Mouse (Mus musculus) forebrain, postnatal 0 days (tissue): ENCODE results near the gene Ppara. TPM values are rescaled to one million over a fixed set of nuclear protein-coding genes. Genes with fewer than 3 reads are reported as not detected.
"Not testable (repeated sequence)": the region's sequence is repeated elsewhere in the genome, so short reads cannot be mapped to it uniquely, and the experiment has no call there.

ENCODE experiments used
- ATAC-seq: fragments of 200-750 bp; cut with Nextera tagmentation; 2 replicates; pipeline ENCODE4 v1.8.0; 2017; ENCODE audit warnings: mild to moderate bottlenecking, moderate library complexity
- DNase-seq: peaks from one replicate; pipeline ENCODE4 v3.0.0-alpha.2; 2015
- H3K27ac ChIP-seq: fragments of 300-500 bp; sonication (generic); 2 replicates; pipeline ENCODE4 v1.5.1; 2014; ENCODE audit warnings: low read depth, mild to moderate bottlenecking, antibody characterized with exemption, low read length, moderate library complexity, mixed read lengths
- H3K27me3 ChIP-seq: fragments of 300-500 bp; sonication (generic); 2 replicates; pipeline ENCODE4 v1.6.1; 2014; ENCODE audit warnings: mild to moderate bottlenecking, low read length, mixed read lengths; ENCODE audit not compliant: insufficient read depth
- H3K36me3 ChIP-seq: fragments of 300-500 bp; sonication (generic); 2 replicates; pipeline ENCODE4 v1.6.1; 2014; ENCODE audit warnings: mild to moderate bottlenecking, moderate library complexity; ENCODE audit not compliant: insufficient read depth
- H3K4me1 ChIP-seq: fragments of 300-500 bp; sonication (generic); 2 replicates; pipeline ENCODE4 v1.6.1; 2014; ENCODE audit warnings: antibody characterized with exemption; ENCODE audit not compliant: insufficient read depth
- H3K4me2 ChIP-seq: fragments of 300-500 bp; sonication (generic); 2 replicates; pipeline ENCODE4 v1.6.1; 2014; ENCODE audit warnings: low read depth, mild to moderate bottlenecking, moderate library complexity
- H3K4me3 ChIP-seq: fragments of 300-500 bp; sonication (generic); 2 replicates; pipeline ENCODE4 v1.5.1; 2014; ENCODE audit warnings: low read depth, low read length, mixed read lengths
- H3K9ac ChIP-seq: fragments of 300-500 bp; sonication (generic); 2 replicates; pipeline ENCODE4 v1.6.1; 2014; ENCODE audit warnings: mild to moderate bottlenecking
- H3K9me3 ChIP-seq: fragments of 300-500 bp; sonication (generic); 2 replicates; pipeline ENCODE4 v1.6.1; 2016; ENCODE audit warnings: low read length
- CTCF ChIP-seq: sonication (generic); IDR thresholded peaks from 2 replicates; pipeline ENCODE4 v1.5.1; 2016; ENCODE audit warnings: antibody characterized with exemption, control low read depth, low read depth
- WGBS: fragments of 180-500 bp; shearing (Covaris S2); extraction: QIAGEN DNeasy Blood & Tissue Kit; methylation state at CpG from one replicate; pipeline ENCODE4 v1.1.7; 2014; 5-methylcytosine and 5-hydroxymethylcytosine counted together
- polyA plus RNA-seq: library from polyadenylated mRNA; unstranded; fragments of >200 nt; fragmentation: Nextera tagmentation; extraction: Ambion mirVana; gene quantifications from 2 replicates; pipeline ENCODE4 v1.2.1, GENCODE M21; 2015
- total RNA-seq: library from RNA; depleted of rRNA; stranded (reverse); fragments of >200 nt; gene quantifications from 2 replicates; pipeline ENCODE4 v1.2.3, GENCODE M21; 2014

Ppara gene
- total and polyA plus RNA-seq, 2 experiments from 2014 or later = 1.7 to 2.0 TPM

DNA sequence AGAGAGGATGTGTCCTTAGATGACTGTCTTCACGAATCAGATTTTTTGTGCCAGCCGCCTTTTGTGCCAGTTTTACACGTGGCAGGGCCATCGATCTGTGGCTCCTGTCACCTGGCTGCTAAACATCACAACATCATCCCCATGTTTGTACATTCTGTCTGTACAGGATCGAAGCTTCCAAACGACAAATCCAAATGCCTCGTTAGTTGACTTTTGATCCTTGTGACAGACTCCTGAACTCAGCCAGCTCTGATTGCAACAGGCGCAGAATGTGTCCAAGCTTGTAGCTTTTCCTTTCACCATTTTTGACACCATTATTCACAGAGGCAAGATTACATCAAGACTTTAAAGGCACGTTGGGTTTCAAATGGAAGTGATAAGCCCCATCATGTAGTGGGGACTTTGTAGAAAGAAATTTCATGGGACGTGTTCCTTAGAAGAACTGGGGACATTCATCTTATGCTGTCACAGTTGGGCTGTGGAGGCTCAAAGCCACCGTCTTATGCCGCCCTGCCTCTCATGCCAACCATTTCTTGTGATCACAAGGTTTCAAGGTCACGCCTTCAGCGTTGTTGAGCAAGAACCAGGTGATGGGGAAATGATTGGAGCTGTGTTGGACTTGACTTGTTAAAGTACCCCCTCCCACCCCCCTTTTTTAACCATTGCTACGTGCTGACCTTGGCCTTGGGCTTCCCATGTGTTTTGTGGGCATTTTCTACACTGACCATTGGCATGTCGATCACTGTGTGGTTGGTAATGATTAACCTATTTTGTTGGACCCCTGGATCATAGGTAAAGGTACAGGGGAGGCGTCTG is 36.7 kb downstream of the Ppara start:
- H3K4me2 ChIP-seq = no peak overlapping the region
- H3K9ac ChIP-seq = no peak overlapping the region
- H3K27me3 ChIP-seq = no peaks in the 10 kb centered on the region
- DNase-seq = no peak
- no peaks in the 10 kb centered on the region for H3K9me3 ChIP-seq
- no peak for ATAC-seq
- no peak overlapping the region for H3K4me3 ChIP-seq
- no peak for TF ChIP-seq CTCF
- no peaks in the 10 kb centered on the region for H3K36me3 ChIP-seq
- H3K4me1 ChIP-seq = no peaks in the 10 kb centered on the region
- H3K27ac ChIP-seq = no peak overlapping the region
- 82% methylated on average over 17 of the region's 17 CpGs for WGBS

DNA sequence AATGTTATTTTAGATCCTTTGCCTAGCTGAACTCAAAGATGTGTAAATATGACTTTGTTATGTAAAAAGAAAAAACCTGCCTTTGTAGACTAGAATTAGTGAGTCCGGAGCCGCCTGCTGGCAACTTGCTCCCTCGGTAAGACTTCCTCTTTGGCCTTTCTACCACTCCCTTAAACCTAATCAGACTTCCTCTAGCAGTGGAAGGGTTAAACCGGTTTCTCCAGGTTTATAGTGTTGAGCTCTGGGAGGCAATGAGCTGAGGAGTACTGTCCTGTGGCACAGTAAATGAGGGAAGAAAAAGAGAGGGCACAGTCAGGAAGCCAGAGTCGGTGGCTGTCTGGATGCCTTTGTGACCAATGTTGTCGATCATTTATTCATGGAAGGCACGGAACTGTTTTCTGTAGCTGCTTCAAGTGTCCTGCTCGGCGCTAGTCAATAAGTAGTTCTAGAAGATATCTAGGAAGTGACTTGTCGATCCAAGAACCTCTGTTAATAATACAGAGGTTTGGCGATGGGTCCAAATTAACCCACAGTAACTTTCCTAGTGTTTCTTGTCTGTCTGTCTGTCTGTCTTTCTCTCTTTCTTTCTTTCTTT is 37.5 kb downstream of the Ppara start:
- ATAC-seq (no peak), DNase-seq (no peak)
- WGBS = 77% methylated on average over 11 of the region's 11 CpGs
- H3K36me3 ChIP-seq = no peaks in the 10 kb centered on the region
- TF ChIP-seq CTCF = no peak
- no peak overlapping the region for H3K9ac ChIP-seq
- no peak overlapping the region for H3K4me3 ChIP-seq
- no peaks in the 10 kb centered on the region for H3K4me1 ChIP-seq
- H3K27me3 ChIP-seq = no peaks in the 10 kb centered on the region
- H3K9me3 ChIP-seq = no peaks in the 10 kb centered on the region
- H3K4me2 ChIP-seq = no peak overlapping the region
- no peak overlapping the region for H3K27ac ChIP-seq

DNA sequence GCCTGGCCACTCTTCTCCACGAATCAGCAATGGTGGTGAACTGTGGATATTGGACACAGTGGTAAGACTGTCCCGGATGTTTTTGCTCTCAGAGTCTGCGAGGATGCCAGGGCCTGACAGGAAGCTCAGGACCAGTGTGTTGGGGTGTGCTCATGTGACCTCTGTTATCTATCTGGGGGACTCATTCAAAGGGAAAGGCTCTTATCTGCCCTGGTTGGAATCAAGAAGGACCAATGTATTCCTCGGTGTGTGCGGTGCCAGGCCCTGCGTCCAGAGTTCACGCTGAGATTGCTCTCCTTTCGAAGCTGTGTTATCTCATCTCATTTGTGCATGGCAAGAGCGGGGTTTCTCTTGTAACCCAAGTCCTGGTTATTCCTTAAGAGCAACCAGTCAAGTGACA is 39.6 kb downstream of the Ppara start:
- no peak overlapping the region for H3K4me3 ChIP-seq
- no peaks in the 10 kb centered on the region for H3K9me3 ChIP-seq
- H3K4me2 ChIP-seq = no peak overlapping the region
- no peaks in the 10 kb centered on the region for H3K27me3 ChIP-seq
- ATAC-seq (no peak), DNase-seq (no peak)
- H3K27ac ChIP-seq = no peak overlapping the region
- TF ChIP-seq CTCF = no peak
- no peak overlapping the region for H3K9ac ChIP-seq
- no peaks in the 10 kb centered on the region for H3K36me3 ChIP-seq
- 91% methylated on average over 9 of the region's 9 CpGs for WGBS
- no peaks in the 10 kb centered on the region for H3K4me1 ChIP-seq

DNA sequence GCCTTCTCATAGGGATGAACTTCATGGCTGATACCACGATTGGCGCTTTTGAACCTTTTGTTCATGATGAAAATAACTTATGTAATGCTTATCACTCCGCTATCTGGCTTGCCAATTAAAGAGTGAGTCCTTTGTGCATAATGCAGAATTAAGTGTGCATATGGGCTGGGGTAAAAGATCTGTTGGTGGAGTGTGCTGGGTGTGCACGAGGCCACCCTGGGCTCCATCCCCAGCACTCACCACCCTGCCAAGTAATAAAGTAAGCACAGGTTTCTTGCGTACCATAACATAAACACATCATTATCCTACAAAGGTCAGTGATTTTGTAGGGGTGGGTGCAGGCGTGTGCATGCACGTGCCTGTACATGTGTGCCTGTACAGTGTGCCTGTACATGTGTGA is 40.2 kb downstream of the Ppara start:
- H3K4me1 ChIP-seq = no peaks in the 10 kb centered on the region
- H3K4me3 ChIP-seq = no peak overlapping the region
- 90% methylated on average over 7 of the region's 7 CpGs for WGBS
- ATAC-seq = no peak
- H3K27me3 ChIP-seq = no peaks in the 10 kb centered on the region
- no peak overlapping the region for H3K9ac ChIP-seq
- DNase-seq = no peak
- no peak overlapping the region for H3K27ac ChIP-seq
- no peak overlapping the region for H3K4me2 ChIP-seq
- H3K36me3 ChIP-seq = no peaks in the 10 kb centered on the region
- no peak for TF ChIP-seq CTCF
- H3K9me3 ChIP-seq = no peaks in the 10 kb centered on the region

DNA sequence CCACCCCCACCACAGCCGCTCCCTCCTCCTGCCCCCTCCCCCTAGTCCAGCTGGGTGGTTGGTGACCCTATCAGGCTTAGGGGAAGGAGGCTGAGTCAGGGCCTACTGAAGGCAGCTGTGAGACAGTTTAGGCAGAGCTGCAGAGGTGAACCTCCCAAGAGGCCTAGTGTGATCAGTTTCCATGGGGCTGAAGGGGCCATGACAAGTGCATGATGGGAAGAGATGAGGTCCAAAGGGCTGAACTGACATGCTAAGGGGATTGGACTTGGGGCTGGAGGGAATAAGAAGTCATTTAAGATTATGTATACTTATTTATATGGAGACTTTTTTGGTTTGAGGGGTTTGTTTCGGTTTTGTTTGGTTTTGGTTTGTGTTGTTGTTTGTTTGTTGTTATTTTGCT is 41.5 kb downstream of the Ppara start:
- no peaks in the 10 kb centered on the region for H3K4me1 ChIP-seq
- DNase-seq = no peak
- H3K9me3 ChIP-seq = no peaks in the 10 kb centered on the region
- no peak overlapping the region for H3K4me3 ChIP-seq
- no peak overlapping the region for H3K9ac ChIP-seq
- ATAC-seq = no peak
- H3K36me3 ChIP-seq = no peaks in the 10 kb centered on the region
- H3K27ac ChIP-seq = no peak overlapping the region
- TF ChIP-seq CTCF = no peak
- no peak overlapping the region for H3K4me2 ChIP-seq
- WGBS = 68% methylated on average over 2 of the region's 2 CpGs
- H3K27me3 ChIP-seq = no peaks in the 10 kb centered on the region

DNA sequence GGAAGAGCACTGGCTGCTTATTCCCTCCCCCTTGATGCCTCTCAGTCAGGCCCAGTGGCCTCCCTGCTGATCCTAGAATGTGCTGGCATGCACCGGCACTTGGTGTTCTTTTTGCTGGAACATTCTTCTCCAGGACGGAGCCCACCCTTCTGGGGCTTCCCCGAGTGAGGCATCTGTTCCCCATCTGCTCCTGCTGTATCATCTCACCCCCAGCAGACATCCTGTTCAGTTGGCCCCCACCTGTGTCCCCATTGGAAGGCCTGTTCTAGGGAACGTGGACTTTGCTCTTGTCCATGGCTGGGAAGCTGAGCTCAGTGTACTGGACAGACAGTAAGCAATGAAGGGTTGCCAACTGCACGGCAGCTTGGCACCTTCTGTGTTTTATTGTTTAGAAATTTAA is 42.0 kb downstream of the Ppara start:
- no peak for DNase-seq
- no peaks in the 10 kb centered on the region for H3K9me3 ChIP-seq
- no peak for TF ChIP-seq CTCF
- 78% methylated on average over 5 of the region's 5 CpGs for WGBS
- H3K4me1 ChIP-seq = no peaks in the 10 kb centered on the region
- no peaks in the 10 kb centered on the region for H3K27me3 ChIP-seq
- H3K36me3 ChIP-seq = no peaks in the 10 kb centered on the region
- no peak overlapping the region for H3K4me3 ChIP-seq
- no peak for ATAC-seq
- no peak overlapping the region for H3K4me2 ChIP-seq
- no peak overlapping the region for H3K27ac ChIP-seq
- no peak overlapping the region for H3K9ac ChIP-seq

DNA sequence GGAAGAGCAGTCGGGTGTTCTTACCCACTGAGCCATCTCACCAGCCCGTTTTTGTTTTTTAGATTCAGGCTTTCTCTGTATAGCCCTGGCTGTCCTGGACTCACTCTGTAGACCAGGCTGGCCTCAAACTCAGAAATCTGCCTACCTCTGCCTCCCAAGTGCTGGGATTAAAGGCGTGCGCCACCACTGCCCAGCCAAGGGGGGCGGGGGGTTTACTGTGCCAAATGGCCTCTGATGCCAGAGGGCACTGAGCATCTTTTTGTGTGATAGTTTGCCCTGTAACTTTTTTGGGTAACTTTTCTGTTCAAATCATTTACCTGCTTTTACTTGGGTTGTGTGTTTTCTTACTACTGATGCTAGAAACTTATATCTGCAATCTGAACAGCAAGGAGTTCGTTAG is 44.1 kb downstream of the Ppara start:
- H3K27ac ChIP-seq = not testable (repeated sequence)
- WGBS = 92% methylated on average over 6 of the region's 6 CpGs

More for the DNA sequence above, 44.1 kb downstream of the Ppara start:
- not testable (repeated sequence) for H3K9ac ChIP-seq, H3K36me3 ChIP-seq, DNase-seq, H3K4me1 ChIP-seq, H3K27me3 ChIP-seq, H3K9me3 ChIP-seq, ATAC-seq, H3K4me3 ChIP-seq, H3K4me2 ChIP-seq
